ENCODE assay signal across 13 mouse cellular contexts in the genomic region with DNA sequence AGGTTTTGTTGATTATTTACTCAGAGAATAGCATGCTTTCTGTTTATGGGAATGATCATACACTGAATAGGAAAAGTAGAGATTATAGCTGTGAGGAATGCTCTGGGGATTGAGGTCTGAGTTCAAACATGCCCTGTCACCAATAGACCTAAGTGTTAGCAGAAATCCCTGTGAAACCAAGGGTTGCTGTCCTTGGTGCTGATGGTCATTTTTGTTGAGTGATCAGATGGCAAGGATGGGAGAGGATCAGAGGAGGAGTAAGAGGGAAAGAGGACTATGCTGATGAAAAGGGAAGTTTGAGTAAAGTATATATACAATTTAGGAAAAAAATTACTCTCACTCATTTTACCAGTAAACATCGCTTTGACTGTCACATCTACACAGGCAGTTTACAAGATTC.
DNase-seq lines count a peak whose midpoint lies in the region; ATAC-seq lines count a peak whose summit lies in the region.
"Had no signal": no experiment of that assay in that cellular context is flagged by ENCODE, and none has a peak within 500 bp of the region (broad histone marks: within the 10 kb centered on the region; RNA-seq: fewer than 3 reads in every experiment).

No protein-coding gene starts in this region.

- DNase-seq in hindbrain, embryonic 10.5 days (ENCODE audit: low spot score): peak; percentile 35
- DNase-seq in hindbrain, embryonic 14.5 days (ENCODE audit: low spot score): no peak
- peak; percentile 5 for DNase-seq in ovary, postnatal 14 days (ENCODE audit: low spot score)
- DNase-seq in ovary, adult 18-20 months (ENCODE audit: low spot score): no peak
- DNase-seq in embryonic facial prominence, embryonic 10.5 days (ENCODE audit: low spot score): peak; percentile 63
- no peak for DNase-seq in right cerebral cortex, postnatal 4 days
- no peak for DNase-seq in left cerebral cortex, adult 18-20 months (ENCODE audit: low spot score in 2 of 2)
- no peak for DNase-seq in kidney, adult 9 months
- DNase-seq: cerebellum, postnatal 14 days; heart, adult 11 months had no signal

- ATAC-seq in hindbrain, embryonic 14.5 days (ENCODE audit: low FRiP score): no peak
- ATAC-seq: forebrain, embryonic 14.5 days had no signal

- no peak overlapping the region for H3K4me3 ChIP-seq in hindbrain, embryonic 10.5 days
- H3K4me3 ChIP-seq in hindbrain, embryonic 14.5 days (replicated peaks; ENCODE audit: low read length): no peak overlapping the region
- no peak overlapping the region for H3K4me3 ChIP-seq in embryonic facial prominence, embryonic 10.5 days
- H3K4me3 ChIP-seq: limb, embryonic 13.5 days; neural tube, embryonic 13.5 days had no signal

- H3K4me1 ChIP-seq in hindbrain, embryonic 10.5 days (replicated peaks): no peaks in the 10 kb centered on the region
- H3K4me1 ChIP-seq in hindbrain, embryonic 14.5 days (replicated peaks; ENCODE audit: control insufficient read depth, insufficient read depth, low read length): no peaks in the 10 kb centered on the region
- no peaks in the 10 kb centered on the region for H3K4me1 ChIP-seq in embryonic facial prominence, embryonic 10.5 days
- H3K4me1 ChIP-seq: limb, embryonic 13.5 days; neural tube, embryonic 13.5 days had no signal

- no peaks in the 10 kb centered on the region for H3K9me3 ChIP-seq in hindbrain, embryonic 10.5 days
- no peaks in the 10 kb centered on the region for H3K9me3 ChIP-seq in hindbrain, embryonic 14.5 days (ENCODE audit: control insufficient read depth, low read length)
- H3K9me3 ChIP-seq in embryonic facial prominence, embryonic 10.5 days: no peaks in the 10 kb centered on the region
- H3K9me3 ChIP-seq: limb, embryonic 13.5 days had no signal

- H3K27me3 ChIP-seq in hindbrain, embryonic 10.5 days (ENCODE audit: insufficient read depth, poor library complexity, severe bottlenecking): no peaks in the 10 kb centered on the region
- no peaks in the 10 kb centered on the region for H3K27me3 ChIP-seq in hindbrain, embryonic 14.5 days (ENCODE audit: control insufficient read depth, insufficient read depth, low read length)
- no peaks in the 10 kb centered on the region for H3K27me3 ChIP-seq in embryonic facial prominence, embryonic 10.5 days (replicated peaks; ENCODE audit: low read depth, poor library complexity, severe bottlenecking)
- H3K27me3 ChIP-seq: limb, embryonic 13.5 days; neural tube, embryonic 13.5 days had no signal

- no peak overlapping the region for H3K27ac ChIP-seq in hindbrain, embryonic 10.5 days
- H3K27ac ChIP-seq in hindbrain, embryonic 14.5 days: no peak overlapping the region
- no peak overlapping the region for H3K27ac ChIP-seq in embryonic facial prominence, embryonic 10.5 days (replicated peaks)
- H3K27ac ChIP-seq: limb, embryonic 13.5 days; neural tube, embryonic 13.5 days had no signal

- no peaks in the 10 kb centered on the region for H3K36me3 ChIP-seq in hindbrain, embryonic 10.5 days
- H3K36me3 ChIP-seq in hindbrain, embryonic 14.5 days (replicated peaks; ENCODE audit: control insufficient read depth, insufficient read depth): no peaks in the 10 kb centered on the region
- H3K36me3 ChIP-seq in embryonic facial prominence, embryonic 10.5 days (replicated peaks): no peaks in the 10 kb centered on the region
- H3K36me3 ChIP-seq: limb, embryonic 13.5 days; neural tube, embryonic 13.5 days had no signal

- H3K4me2 ChIP-seq in hindbrain, embryonic 14.5 days (replicated peaks): no peak overlapping the region
- H3K4me2 ChIP-seq: limb, embryonic 13.5 days; neural tube, embryonic 13.5 days had no signal

- 76% methylated on average over 1 of the region's 1 CpGs for WGBS in hindbrain, embryonic 10.5 days
- 72% methylated on average over 1 of the region's 1 CpGs for WGBS in hindbrain, embryonic 14.5 days
- WGBS in embryonic facial prominence, embryonic 10.5 days: 69% methylated on average over 1 of the region's 1 CpGs

- no peak overlapping the region for H3K9ac ChIP-seq in hindbrain, embryonic 14.5 days
- H3K9ac ChIP-seq: limb, embryonic 13.5 days; neural tube, embryonic 13.5 days had no signal

Comparison
In these comparisons a context has a peak if more than half of its experiments do, and no peak if none do; other contexts are left out.
1. DNase-seq: peak in hindbrain, embryonic 10.5 days (single experiment), ovary, postnatal 14 days (single experiment) and embryonic facial prominence, embryonic 10.5 days (single experiment); none in hindbrain, embryonic 14.5 days (single experiment), ovary, adult 18-20 months (single experiment), right cerebral cortex, postnatal 4 days (single experiment), left cerebral cortex, adult 18-20 months (0 of 2) and kidney, adult 9 months (single experiment).